Mouse (Mus musculus) liver, adult 2 months (tissue): Measurements from ENCODE around the gene Wnt5a.

Experiments used
- CTCF ChIP-seq: fragments of 200-500 bp; IDR thresholded peaks from 2 replicates; pipeline ENCODE4 v1.5.1; 2011; ENCODE audit warnings: low read depth, low read length, control low read depth
- POLR2A ChIP-seq: fragments of 200-500 bp; IDR thresholded peaks from 2 replicates; pipeline ENCODE4 v1.6.1; 2011; ENCODE audit warnings: low read length, control low read depth; ENCODE audit not compliant: insufficient read depth; ENCODE audit errors: extremely low read depth

DNA sequence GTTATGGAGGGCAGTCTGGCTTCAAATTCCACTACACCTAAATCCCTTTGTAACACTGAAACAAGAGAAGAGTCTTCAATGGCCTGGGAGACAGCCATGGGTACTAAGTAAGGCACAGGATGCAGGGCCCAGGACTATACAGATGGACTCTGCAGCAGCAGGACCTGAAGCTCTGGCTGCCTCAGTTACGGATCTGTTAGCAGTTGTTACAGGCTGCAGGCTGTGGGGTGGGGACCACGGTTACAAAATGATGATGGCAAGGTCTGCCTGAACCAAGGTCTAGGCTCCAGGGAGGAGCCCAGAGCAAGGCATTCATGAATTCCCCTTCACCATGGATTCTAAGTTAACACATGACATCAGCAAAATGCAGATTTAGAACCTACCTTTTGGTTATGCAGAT lies 29.3 kb downstream of the Wnt5a start:
- TF ChIP-seq CTCF (no peak), POLR2A (no peak)
